Mouse (Mus musculus): Measurements from ENCODE around the gene Gm43738. TPM values are rescaled to one million over a fixed set of nuclear protein-coding genes. Genes with fewer than 3 reads are reported as not detected.

Gm43738 gene
- total RNA-seq (2017) = not detected in 2 replicates

DNA sequence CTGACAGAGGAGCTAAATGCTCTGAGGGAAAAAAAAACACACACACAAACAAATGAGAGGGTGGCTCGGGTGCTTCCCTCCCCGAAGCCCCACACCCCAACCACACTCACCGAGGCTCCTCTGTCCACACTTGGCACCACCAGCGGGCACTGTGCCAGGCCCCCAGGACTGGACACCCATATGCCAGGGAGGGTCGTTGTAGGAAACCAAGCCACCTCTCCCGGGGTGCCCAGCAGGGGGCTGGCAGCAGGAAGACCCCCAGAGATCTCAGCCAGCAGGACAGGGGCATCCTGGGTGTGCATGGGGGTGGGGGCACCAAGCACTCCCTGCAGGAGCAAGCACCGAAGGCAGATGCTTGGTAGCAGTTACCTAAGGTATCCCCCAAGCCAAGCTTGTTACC, at the start of gene Gm43738:
Gm43738 (minus strand) TSS at position 289 of the 400 bp plus-strand sequence.
- ATAC-seq (replicated peaks in 1 of 2; ENCODE audit: insufficient read depth in 1 of 2, low FRiP score in 2 of 2, low TSS enrichment in 1 of 2, low read depth in 1 of 2, poor library complexity in 2 of 2, severe bottlenecking in 2 of 2) = no peak

GRCm38 (mm10) chr3:89148567-89148966, 47.7 kb upstream of the Gm43738 start:
- no peak for ATAC-seq (replicated peaks in 1 of 2; ENCODE audit: insufficient read depth in 1 of 2, low FRiP score in 2 of 2, low TSS enrichment in 1 of 2, low read depth in 1 of 2, poor library complexity in 2 of 2, severe bottlenecking in 2 of 2)

GRCm38 (mm10) chr3:89147979-89148311, 47.0 kb upstream of the Gm43738 start:
- peak in 1 of 2 experiments; percentile 14; a peak in 1 of 4 replicates for ATAC-seq (replicated peaks in 1 of 2; ENCODE audit: insufficient read depth in 1 of 2, low FRiP score in 2 of 2, low TSS enrichment in 1 of 2, low read depth in 1 of 2, poor library complexity in 2 of 2, severe bottlenecking in 2 of 2)

GRCm38 (mm10) chr3:89147101-89147978, 46.4 kb upstream of the Gm43738 start:
- ATAC-seq (replicated peaks in 1 of 2; ENCODE audit: insufficient read depth in 1 of 2, low FRiP score in 2 of 2, low TSS enrichment in 1 of 2, low read depth in 1 of 2, poor library complexity in 2 of 2, severe bottlenecking in 2 of 2) = 0 out of 4 replicates have a peak, but pooled peaks of 1 of the 2 experiments have one; percentile 9

DNA sequence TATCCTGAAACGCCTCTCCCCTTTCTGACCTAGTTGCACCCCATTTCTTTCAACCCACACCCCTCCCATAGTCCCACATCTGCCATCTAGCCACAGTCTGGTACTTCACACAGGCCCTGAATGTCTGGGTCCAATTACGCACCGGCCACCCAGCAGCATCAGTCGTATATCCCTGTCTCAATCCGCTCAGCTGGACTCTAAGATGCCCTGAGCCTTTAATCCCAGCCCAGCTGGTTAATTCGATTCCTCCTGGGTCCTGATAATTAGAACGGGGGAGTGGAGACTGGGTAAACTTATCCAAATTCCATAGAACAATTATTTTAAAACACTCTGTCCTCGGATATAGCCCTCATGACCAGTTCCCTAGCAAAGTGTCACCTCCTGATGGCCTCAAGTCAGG, 44.7 kb upstream of the Gm43738 start:
- ATAC-seq (replicated peaks in 1 of 2; ENCODE audit: insufficient read depth in 1 of 2, low FRiP score in 2 of 2, low TSS enrichment in 1 of 2, low read depth in 1 of 2, poor library complexity in 2 of 2, severe bottlenecking in 2 of 2) = no peak

DNA sequence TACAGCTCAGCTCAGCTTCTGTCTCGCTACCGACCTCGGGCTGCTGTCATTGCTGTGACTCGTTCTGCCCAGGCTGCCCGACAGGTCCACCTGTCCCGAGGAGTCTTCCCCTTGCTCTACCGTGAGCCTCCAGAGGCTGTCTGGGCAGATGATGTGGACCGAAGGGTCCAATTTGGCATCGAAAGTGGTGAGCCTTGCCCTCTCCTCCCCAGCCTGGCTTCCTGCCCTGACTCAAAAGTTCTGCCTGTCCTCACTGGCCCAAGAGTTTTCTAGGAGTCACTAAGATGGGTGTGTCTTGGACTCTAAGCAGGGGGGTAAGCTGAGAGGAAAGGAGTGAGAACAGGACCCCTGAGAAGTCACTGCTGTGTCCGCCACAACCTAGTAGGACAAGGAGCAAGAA, 43.9 kb upstream of the Gm43738 start:
- no peak for ATAC-seq (replicated peaks in 1 of 2; ENCODE audit: insufficient read depth in 1 of 2, low FRiP score in 2 of 2, low TSS enrichment in 1 of 2, low read depth in 1 of 2, poor library complexity in 2 of 2, severe bottlenecking in 2 of 2)

DNA sequence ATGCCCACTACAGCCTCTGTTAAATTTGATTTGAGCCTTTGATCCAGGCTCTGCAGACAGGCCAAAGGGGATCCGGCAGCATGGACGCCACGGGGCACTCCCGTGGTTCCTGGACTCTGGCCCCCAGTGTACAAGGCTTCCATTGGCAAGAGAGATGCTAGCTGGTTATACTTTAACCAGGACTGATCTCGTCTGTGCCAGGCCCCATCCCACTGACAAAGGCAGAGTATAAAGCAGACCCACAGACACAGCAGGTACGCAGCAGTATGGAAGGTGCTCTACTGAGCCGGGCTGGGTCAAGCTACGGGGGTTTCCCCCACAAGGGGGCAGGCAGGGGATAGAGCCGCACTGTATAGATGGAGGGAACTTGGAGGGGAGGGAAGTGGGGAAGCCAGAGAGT, 35.5 kb upstream of the Gm43738 start:
- ATAC-seq (replicated peaks in 1 of 2; ENCODE audit: insufficient read depth in 1 of 2, low FRiP score in 2 of 2, low TSS enrichment in 1 of 2, low read depth in 1 of 2, poor library complexity in 2 of 2, severe bottlenecking in 2 of 2) = 0 out of 4 replicates have a peak, but pooled peaks of 1 of the 2 experiments have one; percentile 37

DNA sequence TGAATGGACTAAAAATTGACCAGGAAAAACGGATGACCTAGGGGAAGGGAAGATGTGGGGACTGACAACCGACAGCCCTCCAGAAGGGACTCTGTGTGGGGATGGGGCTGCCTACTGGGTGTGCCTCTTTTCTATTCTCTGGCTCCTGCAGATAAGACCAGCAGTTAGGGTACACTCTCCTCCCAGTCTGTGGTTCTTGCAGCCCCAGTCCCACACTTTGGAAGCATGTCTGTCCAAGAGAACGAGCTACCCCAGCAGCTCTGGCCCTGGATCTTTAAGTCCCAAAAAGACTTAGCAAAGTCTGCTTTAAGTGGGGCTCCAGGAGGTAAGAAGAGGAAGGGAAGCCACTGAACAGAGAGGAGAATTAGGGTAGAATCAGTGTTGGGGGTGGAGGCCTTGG, 35.1 kb upstream of the Gm43738 start, which contains the start of gene Pklr:
Pklr (plus strand) TSS at position 185 of the 400 bp plus-strand sequence.
- no peak for ATAC-seq (replicated peaks in 1 of 2; ENCODE audit: insufficient read depth in 1 of 2, low FRiP score in 2 of 2, low TSS enrichment in 1 of 2, low read depth in 1 of 2, poor library complexity in 2 of 2, severe bottlenecking in 2 of 2)

GRCm38 (mm10) chr3:89133752-89134151, 32.9 kb upstream of the Gm43738 start:
- no peak for ATAC-seq (replicated peaks in 1 of 2; ENCODE audit: insufficient read depth in 1 of 2, low FRiP score in 2 of 2, low TSS enrichment in 1 of 2, low read depth in 1 of 2, poor library complexity in 2 of 2, severe bottlenecking in 2 of 2)

GRCm38 (mm10) chr3:89133063-89133450, 32.2 kb upstream of the Gm43738 start:
- no peak for ATAC-seq (replicated peaks in 1 of 2; ENCODE audit: insufficient read depth in 1 of 2, low FRiP score in 2 of 2, low TSS enrichment in 1 of 2, low read depth in 1 of 2, poor library complexity in 2 of 2, severe bottlenecking in 2 of 2)

GRCm38 (mm10) chr3:89132285-89133062, 31.6 kb upstream of the Gm43738 start:
- ATAC-seq (replicated peaks in 1 of 2; ENCODE audit: insufficient read depth in 1 of 2, low FRiP score in 2 of 2, low TSS enrichment in 1 of 2, low read depth in 1 of 2, poor library complexity in 2 of 2, severe bottlenecking in 2 of 2) = peak; percentile 44 to 79; a peak in 3 of 4 replicates

GRCm38 (mm10) chr3:89131816-89132215, 30.9 kb upstream of the Gm43738 start:
- ATAC-seq (replicated peaks in 1 of 2; ENCODE audit: insufficient read depth in 1 of 2, low FRiP score in 2 of 2, low TSS enrichment in 1 of 2, low read depth in 1 of 2, poor library complexity in 2 of 2, severe bottlenecking in 2 of 2) = no peak

DNA sequence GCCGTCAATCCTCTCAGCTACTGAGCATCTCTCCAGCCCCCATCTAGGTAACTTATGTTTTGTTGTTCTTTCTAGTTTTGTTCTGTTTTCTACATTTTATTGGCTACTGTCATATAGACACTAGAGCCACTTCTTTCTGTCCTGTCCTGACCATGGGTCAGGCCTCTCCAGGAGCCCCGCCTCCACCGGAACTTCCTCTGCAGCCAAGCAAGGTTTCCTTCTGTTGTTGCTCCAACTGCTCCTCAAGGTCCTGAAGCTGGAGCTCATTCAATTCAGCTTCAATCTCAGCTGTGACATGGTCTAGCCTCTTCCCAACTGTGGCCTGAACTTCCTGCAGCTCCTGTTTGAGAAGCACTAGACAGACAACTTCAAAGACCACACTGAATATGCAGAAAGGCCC, 29.0 kb upstream of the Gm43738 start:
- no peak for ATAC-seq (replicated peaks in 1 of 2; ENCODE audit: insufficient read depth in 1 of 2, low FRiP score in 2 of 2, low TSS enrichment in 1 of 2, low read depth in 1 of 2, poor library complexity in 2 of 2, severe bottlenecking in 2 of 2)

GRCm38 (mm10) chr3:89125981-89126380, 25.1 kb upstream of the Gm43738 start:
- ATAC-seq (replicated peaks in 1 of 2; ENCODE audit: insufficient read depth in 1 of 2, low FRiP score in 2 of 2, low TSS enrichment in 1 of 2, low read depth in 1 of 2, poor library complexity in 2 of 2, severe bottlenecking in 2 of 2) = no peak

GRCm38 (mm10) chr3:89124241-89124640, 23.3 kb upstream of the Gm43738 start:
- no peak for ATAC-seq (replicated peaks in 1 of 2; ENCODE audit: insufficient read depth in 1 of 2, low FRiP score in 2 of 2, low TSS enrichment in 1 of 2, low read depth in 1 of 2, poor library complexity in 2 of 2, severe bottlenecking in 2 of 2)

DNA sequence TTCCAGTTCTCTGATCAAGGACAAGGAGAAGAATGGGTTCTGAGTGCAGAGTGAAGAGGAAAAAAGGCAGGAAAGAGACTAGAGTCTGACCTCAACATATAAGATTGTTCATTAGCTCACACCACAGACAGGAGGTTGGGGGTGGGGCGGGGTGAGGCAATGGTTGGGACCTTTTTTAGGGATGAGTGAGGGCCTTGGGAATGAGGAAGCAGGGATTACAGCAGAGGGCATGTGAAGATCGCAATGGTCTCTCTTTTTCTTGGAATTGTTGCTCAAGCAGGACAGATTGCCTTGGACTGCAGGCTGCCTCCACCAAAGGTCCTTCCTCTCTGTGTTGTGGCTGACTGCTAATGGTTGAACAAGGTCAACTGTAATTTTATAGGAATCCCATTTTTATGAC, 22.4 kb upstream of the Gm43738 start:
- no peak for ATAC-seq (replicated peaks in 1 of 2; ENCODE audit: insufficient read depth in 1 of 2, low FRiP score in 2 of 2, low TSS enrichment in 1 of 2, low read depth in 1 of 2, poor library complexity in 2 of 2, severe bottlenecking in 2 of 2)

GRCm38 (mm10) chr3:89115522-89115921, 14.6 kb upstream of the Gm43738 start:
- ATAC-seq (replicated peaks in 1 of 2; ENCODE audit: insufficient read depth in 1 of 2, low FRiP score in 2 of 2, low TSS enrichment in 1 of 2, low read depth in 1 of 2, poor library complexity in 2 of 2, severe bottlenecking in 2 of 2) = peak in 1 of 2 experiments; percentile 56; a peak in 1 of 4 replicates

- no peak for ATAC-seq (replicated peaks in 1 of 2; ENCODE audit: insufficient read depth in 1 of 2, low FRiP score in 2 of 2, low TSS enrichment in 1 of 2, low read depth in 1 of 2, poor library complexity in 2 of 2, severe bottlenecking in 2 of 2)
These were observed 12.2 kb upstream of the Gm43738 start for GRCm38 (mm10) chr3:89113058-89113457.

All from hematopoietic stem cell, adult 5-6 weeks (primary cell).